Mouse (Mus musculus) spleen, adult 12 weeks (tissue): ENCODE results near the gene Wdr73.

Source experiments
- DNase-seq: peaks from one replicate; pipeline ENCODE4 v3.0.0; 2022; ENCODE audit warnings: low spot score

The Wdr73 gene

DNA sequence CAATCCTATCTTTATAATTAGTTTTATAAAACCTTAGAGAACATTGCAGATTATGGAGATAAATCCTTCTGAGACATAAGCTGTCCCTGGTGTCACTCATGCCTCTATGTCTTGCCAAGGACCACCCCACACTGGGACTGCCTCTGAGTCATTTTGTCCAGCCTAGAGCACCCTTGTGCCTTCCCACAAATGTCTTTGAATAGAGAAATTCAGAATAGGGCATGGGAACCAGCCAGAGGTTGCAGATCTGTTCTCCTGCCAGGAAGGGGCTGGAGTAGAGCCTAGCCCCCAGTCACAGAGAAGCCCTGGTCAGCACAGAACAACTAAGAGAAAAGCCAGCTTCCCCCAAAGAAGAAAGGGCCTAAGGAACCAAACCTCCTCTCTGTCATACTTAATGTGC lies 45.8 kb downstream of the Wdr73 start:
- DNase-seq = no peak

DNA sequence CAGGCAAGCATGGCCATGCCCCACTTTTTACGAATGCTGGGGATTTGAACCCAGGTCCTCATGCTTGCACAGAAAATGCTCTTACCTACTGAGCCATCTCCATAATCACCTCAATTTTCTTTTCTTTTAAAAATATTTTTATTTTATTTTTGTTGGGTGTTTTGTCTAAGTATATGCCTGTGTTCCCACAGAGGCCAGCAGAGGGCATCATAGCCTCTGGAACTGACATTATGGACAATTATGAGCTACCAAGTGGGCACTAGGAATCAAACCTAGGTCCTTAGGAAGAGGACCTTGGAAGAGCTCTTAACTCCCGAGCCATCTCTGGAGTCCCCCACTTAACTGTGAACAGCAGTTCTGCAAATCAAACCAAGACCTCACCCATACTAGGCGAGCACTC lies 47.9 kb downstream of the Wdr73 start:
- DNase-seq = no peak

DNA sequence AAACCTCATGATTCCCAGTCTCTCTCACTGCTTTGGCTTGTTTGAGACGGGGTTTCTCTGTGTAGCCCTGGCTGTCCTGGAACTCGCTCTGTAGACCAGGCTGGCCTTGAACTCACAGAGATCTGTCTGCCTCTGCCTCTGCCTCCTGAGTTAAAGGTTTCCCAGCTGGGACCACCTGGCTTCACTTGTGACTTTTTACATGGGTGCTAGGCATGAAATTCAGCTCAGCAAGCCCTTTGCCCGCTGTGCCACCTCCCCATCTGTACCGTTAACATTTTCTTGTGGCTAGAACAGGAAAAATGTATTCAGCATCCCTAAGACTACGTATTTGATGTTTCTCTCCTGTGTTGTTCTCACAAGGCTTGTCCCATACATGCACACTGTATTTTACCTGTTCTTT lies 50.5 kb downstream of the Wdr73 start:
- DNase-seq = no peak

DNA sequence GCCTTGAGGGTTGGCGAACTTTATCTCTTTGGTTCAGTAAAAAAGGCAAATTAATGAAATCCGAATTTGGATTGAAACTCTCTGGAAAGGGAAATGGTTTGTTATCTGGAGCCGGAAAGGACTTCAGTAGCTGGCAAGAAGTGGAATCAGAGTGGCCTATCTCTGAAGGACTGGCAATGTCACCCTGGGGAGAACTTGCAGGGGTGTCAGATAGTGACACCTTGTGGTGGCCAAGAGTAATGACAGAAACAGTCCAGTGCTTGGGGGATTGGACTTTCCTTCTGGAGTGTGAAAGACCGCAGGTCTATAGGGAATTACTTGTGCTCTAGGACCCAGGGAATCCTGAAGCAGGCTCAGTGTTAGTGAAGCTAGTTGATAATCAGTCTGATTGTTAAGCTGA lies 51.4 kb downstream of the Wdr73 start:
- no peak for DNase-seq

DNA sequence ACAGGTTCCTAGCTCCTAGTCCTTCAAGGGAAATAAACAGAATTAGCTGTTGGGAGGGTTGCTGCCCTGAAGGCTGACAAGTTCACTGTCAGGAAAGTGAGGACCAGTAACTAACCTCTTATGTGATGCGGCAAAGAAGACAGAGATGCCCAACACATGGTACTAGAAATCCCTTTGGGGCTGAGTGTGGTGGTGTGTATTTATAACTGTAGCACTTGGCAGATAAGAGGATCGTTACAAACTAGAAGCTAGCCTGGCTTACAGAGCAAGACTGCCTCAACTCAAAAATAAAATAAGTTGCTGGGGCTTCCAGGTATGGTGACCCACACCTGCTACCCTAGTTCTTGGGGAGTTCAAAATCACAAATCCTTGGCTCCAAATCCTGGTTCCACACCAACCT lies 51.8 kb downstream of the Wdr73 start:
- DNase-seq = no peak

DNA sequence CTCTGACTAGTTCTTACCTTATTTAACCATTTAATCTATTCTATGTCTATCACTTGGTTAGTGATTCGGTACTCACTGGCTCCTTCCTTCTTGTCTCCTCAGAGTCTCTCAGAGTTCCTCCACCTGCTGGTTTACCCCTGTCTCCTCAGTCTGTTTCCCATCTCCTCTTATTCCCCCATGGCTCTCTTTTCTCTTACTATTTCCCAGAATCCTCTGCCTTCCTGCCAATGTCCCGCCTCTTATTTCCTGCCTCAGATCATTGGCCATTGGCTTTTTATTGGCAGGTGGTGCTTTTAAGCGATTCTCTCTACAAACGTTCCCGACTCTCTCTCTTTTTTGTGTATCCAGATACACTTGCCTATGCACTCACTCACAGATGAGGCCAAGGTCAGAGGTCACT lies 54.4 kb downstream of the Wdr73 start:
- no peak for DNase-seq

DNA sequence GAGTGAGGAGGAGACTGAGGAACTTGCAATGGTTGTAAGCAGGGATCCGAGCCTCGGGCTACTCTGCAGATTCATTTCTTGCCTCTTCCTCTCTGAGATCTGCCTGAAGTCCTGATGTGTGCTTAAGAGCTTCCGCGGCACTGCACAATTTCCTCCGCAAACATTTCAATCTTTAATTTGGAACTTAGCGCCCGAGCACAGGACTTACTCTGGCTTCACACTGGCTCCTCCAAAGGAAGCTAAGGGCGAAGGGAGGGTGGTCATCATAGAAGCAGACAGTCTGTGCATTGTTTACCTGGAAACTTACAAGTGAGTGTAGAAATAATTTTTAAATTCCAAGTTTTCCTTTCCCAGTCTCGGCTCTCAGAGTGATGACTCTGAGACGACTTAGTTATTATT lies 54.8 kb downstream of the Wdr73 start:
- DNase-seq = no peak

DNA sequence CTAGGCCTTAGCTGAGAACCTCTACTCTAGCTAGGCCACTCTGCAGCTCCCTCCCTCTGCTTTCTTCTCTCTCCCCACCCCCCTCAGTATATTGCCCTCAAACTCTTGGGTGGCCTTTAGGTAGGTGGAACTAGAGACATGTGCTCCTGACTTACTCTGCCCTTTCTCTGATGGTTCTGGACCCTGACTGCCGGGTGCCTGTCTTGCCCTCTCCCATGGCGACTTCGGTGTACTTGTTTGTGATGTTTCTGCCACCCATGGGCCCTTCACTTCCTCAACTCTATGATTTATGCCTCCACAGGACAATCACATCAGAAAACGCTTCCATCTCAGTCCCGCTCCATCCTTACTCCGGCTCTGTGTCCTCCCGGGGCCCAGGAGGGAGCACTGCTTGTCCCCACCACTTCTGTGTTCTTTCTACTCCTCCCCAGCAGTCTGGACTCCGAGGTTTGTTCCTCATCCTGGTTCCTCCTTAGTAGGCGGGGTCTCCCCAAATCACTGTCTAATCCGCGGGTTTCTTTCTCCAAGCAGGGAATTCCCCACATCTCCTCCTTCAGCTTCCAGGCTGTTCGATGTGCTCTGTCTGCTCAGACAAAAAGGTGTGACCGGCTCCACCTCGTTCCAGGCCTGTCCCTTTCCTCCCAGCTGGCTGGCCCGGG lies 55.3 kb downstream of the Wdr73 start:
- no peak for DNase-seq

DNA sequence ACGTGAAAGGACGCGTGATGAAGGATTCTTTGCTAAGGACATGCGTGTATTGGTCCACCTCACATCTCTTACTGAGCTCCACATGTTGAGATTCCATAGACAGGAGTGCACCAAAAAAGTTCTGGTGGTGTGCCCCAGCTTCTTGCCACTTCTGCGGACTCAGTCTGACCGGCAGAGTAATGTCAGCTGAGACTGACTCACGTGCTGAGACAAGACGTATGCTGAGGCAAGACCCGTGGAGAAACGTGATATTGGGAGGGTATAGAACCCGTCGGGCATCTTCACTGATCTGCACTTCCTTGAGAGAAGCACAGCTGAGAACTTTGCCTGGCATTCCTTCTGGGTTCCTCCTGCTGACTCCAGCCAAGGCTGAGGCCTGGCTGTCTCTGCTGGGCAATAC lies 56.4 kb downstream of the Wdr73 start:
- no peak for DNase-seq

DNA sequence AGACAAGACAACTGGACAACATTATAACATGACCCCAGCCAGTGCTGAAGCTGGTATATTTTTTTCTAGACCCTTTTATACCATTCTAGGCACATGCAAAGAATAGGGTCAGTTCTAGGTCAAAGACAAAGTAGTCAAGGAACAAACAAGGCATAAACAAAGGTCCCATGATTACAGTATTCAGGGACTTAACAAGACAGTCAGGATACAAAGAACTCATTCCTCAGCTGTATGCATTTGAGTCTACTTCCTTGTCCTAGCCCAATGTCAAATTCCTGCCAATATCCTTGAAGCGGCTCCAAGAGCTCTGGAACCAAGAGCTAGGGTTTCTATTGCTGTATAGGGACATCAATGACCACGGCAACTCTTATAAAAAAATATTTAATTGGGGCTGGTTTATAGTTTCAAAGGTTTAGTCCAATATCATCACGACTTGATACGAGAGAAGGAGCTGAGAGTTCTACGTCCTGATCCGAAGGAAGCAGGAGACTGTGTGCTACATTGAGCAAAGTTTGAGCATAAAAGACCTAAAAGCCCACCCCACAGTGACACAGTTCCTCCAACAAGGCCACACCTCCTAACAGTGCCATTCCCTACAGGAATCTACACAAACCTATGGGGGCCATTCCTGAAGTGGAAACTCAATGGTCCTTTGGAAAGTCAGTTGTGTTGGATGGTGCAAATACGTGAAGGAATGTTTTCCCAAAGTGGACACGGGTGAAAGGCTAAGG lies 57.0 kb downstream of the Wdr73 start:
- no peak for DNase-seq

DNA sequence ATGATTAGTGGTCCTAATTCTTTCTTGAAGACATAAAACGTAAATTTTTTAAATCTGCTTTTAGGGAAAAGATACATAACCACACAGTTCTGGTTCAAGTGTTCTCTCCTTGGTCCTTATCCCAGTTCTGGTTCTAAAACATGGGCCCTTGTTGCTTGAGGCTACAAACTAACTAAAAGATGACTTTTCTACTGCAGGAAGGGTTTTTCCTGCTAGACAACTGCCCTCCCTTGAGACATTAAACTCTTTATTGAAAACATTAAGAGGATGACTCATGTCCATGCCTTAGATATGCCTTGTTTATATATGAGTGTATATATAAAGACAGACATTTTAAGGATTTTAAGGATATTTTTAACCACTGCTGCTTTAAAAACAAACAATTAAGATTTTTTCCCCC lies 57.9 kb downstream of the Wdr73 start:
- DNase-seq = no peak

DNA sequence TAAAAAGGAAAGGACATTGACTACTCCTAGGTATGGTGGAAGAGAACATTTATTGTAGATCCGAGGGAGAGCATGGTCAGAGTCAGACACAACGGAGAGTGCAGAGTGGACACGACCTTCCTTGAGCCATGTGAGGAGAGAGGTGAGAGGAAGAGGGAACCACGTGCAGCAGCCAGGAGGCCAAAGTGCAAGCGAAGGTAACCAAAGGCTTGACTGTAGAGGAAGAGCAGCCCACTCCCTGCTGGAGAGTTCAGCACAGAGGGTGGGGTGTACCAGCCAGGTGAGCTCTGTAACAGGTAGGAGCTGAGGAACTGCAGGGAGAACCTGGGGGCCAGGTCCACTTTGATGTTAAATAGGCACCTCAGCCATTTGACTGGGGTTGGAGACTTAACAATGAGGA lies 58.9 kb downstream of the Wdr73 start:
- DNase-seq = no peak

DNA sequence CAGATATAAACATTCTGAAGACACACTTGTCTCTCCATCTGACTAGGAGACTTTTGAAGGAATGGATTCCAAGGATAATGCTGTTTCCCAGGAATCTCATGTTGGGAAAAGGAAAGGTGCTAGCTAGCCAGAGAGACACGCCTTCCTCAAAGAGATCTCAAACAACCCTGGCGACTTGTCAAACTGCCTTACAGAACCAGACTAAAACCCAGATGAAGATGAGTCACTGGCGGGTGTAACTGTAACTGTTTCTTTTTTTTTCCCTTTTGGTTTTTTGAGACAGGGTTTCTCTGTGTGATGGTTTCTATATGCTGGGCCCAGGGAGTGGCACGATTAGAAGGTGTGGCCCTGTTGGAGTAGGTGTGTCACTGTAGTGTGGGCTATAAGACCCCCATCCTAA lies 60.1 kb downstream of the Wdr73 start:
- DNase-seq = no peak
